Mouse (Mus musculus) ES-E14 (cell line): ENCODE measurements around the gene Zpr1. TPM values are rescaled to one million over a fixed set of nuclear protein-coding genes. Genes with fewer than 3 reads are reported as not detected.

Source experiments
- DNase-seq: peaks from one replicate; pipeline ENCODE4 v3.0.0-alpha.2; 2013; ENCODE audit warnings: low read depth, low spot score
- H3K27ac ChIP-seq: 2 replicates; pipeline ENCODE4 v1.5.1; 2012; ENCODE audit warnings: low read depth, mild to moderate bottlenecking, low read length, moderate library complexity, mixed read lengths; ENCODE audit not compliant: poor library complexity, insufficient read depth, severe bottlenecking
- H3K36me3 ChIP-seq: 2 replicates; pipeline ENCODE4 v1.6.1; 2012; ENCODE audit warnings: mild to moderate bottlenecking, low read length, moderate library complexity, mixed read lengths; ENCODE audit not compliant: control insufficient read depth, poor library complexity, insufficient read depth, severe bottlenecking
- H3K4me1 ChIP-seq, 2 experiments: fragments of 150-350 bp in 1 of 2; sonication (generic) in 1 of 2; 2 replicates each; pipeline ENCODE4 v1.6.1; 2012; ENCODE audit warnings: low read length in 2 of 2, mild to moderate bottlenecking in 1 of 2, mixed read lengths in 1 of 2; ENCODE audit not compliant: control insufficient read depth in 2 of 2, insufficient read depth in 2 of 2, poor library complexity in 1 of 2
- H3K4me3 ChIP-seq, 2 experiments: fragments of 150-350 bp in 1 of 2; sonication (generic) in 1 of 2; 2 replicates each; pipeline ENCODE4 v1.5.1; 2012; ENCODE audit warnings: low read length in 2 of 2, low read depth in 1 of 2, mild to moderate bottlenecking in 1 of 2, mixed read lengths in 1 of 2; ENCODE audit not compliant: insufficient read depth in 1 of 2, poor library complexity in 1 of 2, severe bottlenecking in 1 of 2
- H3K9ac ChIP-seq: 2 replicates; pipeline ENCODE4 v1.6.1; 2012; ENCODE audit warnings: low read depth, mild to moderate bottlenecking, low read length, mixed read lengths; ENCODE audit not compliant: poor library complexity, insufficient read depth, severe bottlenecking
- H3K9me3 ChIP-seq: fragments of 150-350 bp; sonication (generic); 2 replicates; pipeline ENCODE4 v1.6.1; 2012; ENCODE audit warnings: low read depth, mild to moderate bottlenecking, low read length; ENCODE audit not compliant: control insufficient read depth, insufficient read depth
- CHD2 ChIP-seq: IDR thresholded peaks from 2 replicates; pipeline ENCODE4 v1.6.1; 2014; ENCODE audit warnings: mild to moderate bottlenecking, low read depth, low read length, inconsistent platforms
- HCFC1 ChIP-seq: IDR thresholded peaks from 2 replicates; pipeline ENCODE4 v1.6.1; 2012; ENCODE audit warnings: low read length, inconsistent platforms, borderline replicate concordance; ENCODE audit not compliant: insufficient read depth
- MAFK ChIP-seq: IDR thresholded peaks from 2 replicates; pipeline ENCODE4 v1.6.1; 2014; ENCODE audit warnings: mild to moderate bottlenecking, low read depth, low read length, inconsistent platforms; ENCODE audit not compliant: insufficient read depth
- ZC3H11A ChIP-seq: IDR thresholded peaks from 2 replicates; pipeline ENCODE4 v1.6.1; 2012; ENCODE audit warnings: low read depth, mild to moderate bottlenecking, inconsistent platforms, low read length, borderline replicate concordance
- ZNF384 ChIP-seq: IDR thresholded peaks from 2 replicates; pipeline ENCODE4 v1.6.1; 2012; ENCODE audit warnings: low read depth, low read length, inconsistent platforms
- in situ Hi-C, 2 experiments: fragments of 600-800 bp; cut with MboI; formaldehyde crosslinking; loops; one replicate each; pipeline ENCODE4 v1.15.1; 2025; ENCODE audit warnings: low sequenced_read_pairs in 2 of 2, inconsistent platforms in 1 of 2; ENCODE audit not compliant: unreplicated experiment in 2 of 2
- total RNA-seq: library from RNA; depleted of rRNA; stranded (reverse); fragments of 300-350 nt; gene quantifications from 2 replicates; pipeline ENCODE4 v1.2.3, GENCODE M21; 2012

Zpr1 gene
- total RNA-seq, 1 experiment, result 56.0 TPM

DNA sequence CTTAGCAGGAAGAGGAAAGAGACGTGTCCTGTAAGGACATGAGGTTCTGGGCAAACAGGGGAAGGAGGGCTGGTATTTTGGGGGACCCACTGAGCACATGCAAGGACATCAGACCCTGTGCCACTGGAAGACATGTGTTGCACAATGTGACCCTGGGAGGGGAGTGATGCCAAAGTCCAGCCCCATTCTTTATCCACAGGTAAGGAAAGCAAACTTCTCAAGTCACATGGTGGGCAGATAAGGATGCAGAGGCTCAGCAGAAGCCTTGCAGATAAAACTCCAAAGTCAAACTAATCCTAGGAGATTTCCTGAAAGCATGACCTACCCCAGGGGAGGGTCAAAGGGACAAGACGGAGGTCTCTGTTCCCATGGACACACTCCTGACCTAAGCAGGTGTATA, 31.0 kb upstream of the Zpr1 start:
- Histone ChIP-seq H3K4me1 (no peaks in the 10 kb centered on the region), H3K4me3 (no peak overlapping the region), H3K9ac (no peak overlapping the region), H3K9me3 (no peaks in the 10 kb centered on the region), H3K36me3 (no peaks in the 10 kb centered on the region), H3K27ac (no peak overlapping the region)
- TF ChIP-seq CHD2, result no peak
- TF ChIP-seq ZC3H11A, result no peak
- TF ChIP-seq HCFC1, result no peak
- TF ChIP-seq MAFK, result no peak
- TF ChIP-seq ZNF384, result no peak
- in situ Hi-C loops, result no loop called here
- no peak for DNase-seq

DNA sequence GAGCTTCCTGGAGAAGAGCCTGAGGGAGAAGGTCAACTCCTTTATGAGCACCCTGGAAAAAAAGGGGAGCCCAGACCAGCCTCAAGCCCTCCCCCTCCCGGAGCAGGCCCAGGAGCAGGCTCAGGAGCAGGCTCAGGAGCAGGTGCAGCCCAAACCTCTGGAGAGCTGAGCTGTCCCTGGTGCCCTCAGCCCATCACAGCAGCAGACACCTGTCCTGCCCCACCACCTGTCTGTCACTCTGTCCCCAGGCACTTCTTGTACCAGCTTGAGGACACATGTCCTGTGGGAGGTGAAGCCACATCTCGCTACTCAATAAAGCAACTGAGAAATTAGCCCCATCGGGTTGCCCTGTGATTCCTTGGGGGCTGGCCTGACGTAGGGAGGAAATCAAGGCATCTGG, 29.7 kb upstream of the Zpr1 start:
- in situ Hi-C loops, result no loop called here
- H3K9me3 ChIP-seq, result no peaks in the 10 kb centered on the region
- no peaks in the 10 kb centered on the region for H3K4me1 ChIP-seq
- H3K27ac ChIP-seq, result no peak overlapping the region
- no peak overlapping the region for H3K9ac ChIP-seq
- TF ChIP-seq MAFK, result no peak
- TF ChIP-seq ZC3H11A, result no peak
- no peak overlapping the region for H3K4me3 ChIP-seq
- no peak for DNase-seq
- no peaks in the 10 kb centered on the region for H3K36me3 ChIP-seq

DNA sequence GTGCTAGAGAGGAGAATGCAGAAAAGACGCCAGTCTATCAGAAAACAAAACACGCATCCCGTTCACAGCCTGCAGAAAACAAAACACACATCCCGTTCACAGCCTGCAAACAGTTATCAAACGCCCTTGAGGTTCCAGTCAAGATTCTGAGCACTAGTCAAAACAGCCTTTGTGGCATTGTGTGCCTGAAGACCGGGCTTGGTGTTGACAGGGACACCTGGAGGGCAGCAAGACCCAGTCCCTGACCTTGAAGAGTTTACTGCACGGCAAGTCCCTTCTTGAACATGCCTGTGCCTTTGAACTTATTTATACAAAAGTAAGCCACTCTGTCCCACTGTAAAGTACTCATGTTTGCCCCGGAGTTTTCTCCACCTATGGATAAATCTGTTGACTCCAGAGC, 29.3 kb upstream of the Zpr1 start:
- H3K27ac ChIP-seq, result no peak overlapping the region
- DNase-seq, result no peak
- TF ChIP-seq MAFK (no peak), ZNF384 (no peak), ZC3H11A (no peak), CHD2 (no peak), HCFC1 (no peak)

DNA sequence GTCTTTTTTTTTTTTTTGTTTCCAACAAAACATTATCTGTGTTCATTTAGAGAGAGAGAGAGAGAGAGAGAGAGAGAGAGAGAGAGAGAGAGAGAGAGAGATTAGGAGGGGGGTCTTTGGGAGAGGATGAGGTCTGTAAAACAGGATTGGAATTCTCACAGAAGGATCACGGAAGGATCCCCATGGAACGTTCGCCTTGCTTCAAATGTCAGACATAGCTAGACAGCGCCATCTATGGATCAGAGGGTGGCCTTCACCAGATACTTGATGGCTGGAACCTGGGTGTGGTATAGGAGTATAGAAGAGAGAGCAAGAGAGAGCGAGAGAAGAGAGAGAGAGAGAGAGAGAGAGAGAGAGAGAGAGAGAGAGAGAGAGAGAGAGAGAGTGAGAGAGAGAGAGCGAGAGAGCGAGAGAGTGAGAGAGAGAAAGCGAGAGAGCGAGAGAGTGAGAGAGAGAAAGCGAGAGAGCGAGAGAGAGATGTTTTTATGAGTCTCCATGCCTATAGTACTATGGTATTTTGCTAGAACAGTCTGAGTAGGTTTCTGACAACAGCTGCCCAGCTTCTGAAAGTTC, 26.0 kb upstream of the Zpr1 start:
- H3K9me3 ChIP-seq, result no peaks in the 10 kb centered on the region
- no peak overlapping the region for H3K9ac ChIP-seq
- no peak overlapping the region for H3K4me3 ChIP-seq
- no peak for DNase-seq
- in situ Hi-C loops, result no loop called here
- H3K36me3 ChIP-seq, result no peaks in the 10 kb centered on the region
- no peak overlapping the region for H3K27ac ChIP-seq
- TF ChIP-seq ZC3H11A (peak; percentile 30; the same call in 1 of the 2 replicates), CHD2 (no peak)
- H3K4me1 ChIP-seq, result no peaks in the 10 kb centered on the region

More for the DNA sequence above, 29.3 kb upstream of the Zpr1 start:
- in situ Hi-C loops, result no loop called here
- H3K9me3 ChIP-seq, result no peaks in the 10 kb centered on the region
- no peaks in the 10 kb centered on the region for H3K36me3 ChIP-seq
- no peaks in the 10 kb centered on the region for H3K4me1 ChIP-seq
- no peak overlapping the region for H3K4me3 ChIP-seq
- H3K9ac ChIP-seq, result no peak overlapping the region

DNA sequence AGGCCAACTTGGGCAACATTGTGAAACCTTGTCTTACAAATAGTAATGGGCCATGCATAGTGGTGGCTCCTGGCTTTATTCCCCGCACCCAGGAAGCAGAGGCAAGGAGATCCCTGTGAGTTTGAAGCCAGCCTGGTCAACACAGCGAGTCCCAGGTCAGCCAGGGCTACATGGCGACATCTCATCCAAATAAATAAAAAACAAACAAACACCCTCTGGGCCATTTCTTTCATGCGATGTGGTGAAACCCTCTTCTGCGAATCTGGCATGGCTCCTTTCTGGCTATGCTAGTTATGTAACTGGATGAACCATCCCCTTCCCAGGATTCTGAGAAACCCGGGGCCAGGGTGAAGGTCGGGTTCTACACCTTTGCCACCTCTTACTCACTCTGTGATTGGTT, 16.7 kb upstream of the Zpr1 start:
- TF ChIP-seq HCFC1, result no peak
- Histone ChIP-seq H3K4me3 (no peak overlapping the region), H3K27ac (no peak overlapping the region), H3K9me3 (no peaks in the 10 kb centered on the region), H3K4me1 (no peaks in the 10 kb centered on the region), H3K9ac (no peak overlapping the region), H3K36me3 (no peaks in the 10 kb centered on the region)
- in situ Hi-C loops, result no loop called here
- DNase-seq, result no peak
